Mouse (Mus musculus) left cerebral cortex, adult 8-10 months (tissue): ENCODE results near the gene Gm10643. TPM values are rescaled to one million over a fixed set of nuclear protein-coding genes. Genes with fewer than 3 reads are reported as not detected.

Source experiments
- DNase-seq, 2 experiments: peaks; one replicate each; pipeline ENCODE4 v3.0.0; 2022; ENCODE audit warnings: low spot score in 2 of 2
- total RNA-seq, 4 experiments: library from RNA; stranded (reverse); gene quantifications; 2 replicates each; pipeline ENCODE4 v1.2.4; 2022

Gene Gm10643
- total RNA-seq = 1 to 10 TPM; 4.1 to 4.6 (median 4.5) TPM

DNA sequence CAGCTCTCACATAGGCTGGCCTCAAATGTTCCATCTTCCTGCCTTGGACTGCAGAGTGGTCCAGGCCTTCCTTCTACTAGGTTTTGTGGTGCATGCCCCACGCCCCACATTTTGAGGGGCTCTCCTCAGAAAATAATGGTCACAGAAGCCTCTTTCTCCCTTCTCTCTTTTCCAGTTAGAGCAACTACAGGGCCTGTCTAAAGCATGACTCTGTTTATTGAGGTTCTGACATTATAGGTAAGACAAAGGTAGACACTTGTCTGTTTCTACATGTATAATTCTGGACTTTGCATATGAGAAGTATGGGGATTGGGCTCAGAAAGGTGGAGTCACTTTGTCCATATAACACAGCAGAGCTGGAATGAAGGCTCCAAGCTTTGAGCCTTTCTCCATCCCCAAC lies at the start of gene Gm10643:
TSS of gene Gm10643 (minus strand) at position 101 of the 400 bp plus-strand sequence.
- DNase-seq = no peak

DNA sequence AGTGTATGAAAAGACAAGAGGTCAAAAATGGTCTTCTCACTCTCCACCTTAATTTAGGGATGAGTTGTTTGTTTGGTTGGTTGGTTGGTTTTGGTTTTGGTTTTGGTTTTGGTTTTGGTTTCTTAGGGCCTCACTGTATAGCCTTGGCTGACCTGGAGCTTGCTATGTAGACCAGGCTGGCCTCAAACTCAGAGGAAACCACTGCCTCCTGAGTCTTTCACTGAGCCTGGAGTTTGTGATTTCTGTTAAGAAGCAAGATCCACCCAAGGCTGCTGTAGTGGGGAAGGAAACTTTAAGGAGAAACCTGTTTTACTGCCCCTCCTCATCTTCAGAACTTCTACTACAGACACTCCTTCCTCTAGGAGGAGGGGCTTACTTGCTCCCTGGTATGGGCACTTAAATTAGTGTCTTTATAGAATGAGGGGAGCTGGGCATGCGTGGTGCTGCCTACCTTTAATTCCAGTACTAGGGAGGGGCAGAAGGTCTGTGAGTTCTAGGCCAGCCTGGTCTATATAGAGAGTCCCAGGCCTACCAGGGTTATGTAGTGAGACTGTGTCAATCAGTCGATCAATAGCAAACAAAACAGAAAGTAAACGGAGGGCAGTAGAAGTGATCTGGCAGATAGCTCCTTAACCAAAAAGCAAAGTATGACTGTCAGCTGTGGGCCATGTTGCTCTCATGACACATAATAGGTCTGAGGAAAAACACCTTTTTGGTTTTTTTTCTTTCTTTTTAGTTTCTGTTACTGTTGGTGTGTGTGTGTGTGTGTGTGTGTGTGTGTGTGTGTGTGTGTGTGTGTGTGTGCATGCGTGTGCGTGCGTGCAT lies 41.5 kb upstream of the Gm10643 start:
- DNase-seq = no peak

DNA sequence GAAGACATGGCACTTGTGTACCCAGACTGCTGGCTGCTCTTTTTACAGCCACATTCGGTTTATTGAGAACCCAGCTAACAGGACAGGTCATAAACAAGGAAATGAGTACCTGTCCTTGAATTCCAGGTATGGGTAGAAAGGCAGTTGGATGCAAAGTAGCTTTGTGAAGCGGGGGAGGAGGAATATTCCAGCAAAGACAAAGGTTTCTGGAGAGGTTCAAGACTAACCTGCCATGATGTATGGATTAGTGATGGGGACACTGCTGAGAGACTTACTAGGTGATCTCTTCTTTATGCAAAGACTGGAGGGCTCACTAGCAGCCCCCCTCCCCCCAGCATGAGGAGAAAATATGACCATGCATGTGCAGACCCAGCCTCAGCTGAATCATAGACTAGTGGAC lies 40.7 kb upstream of the Gm10643 start:
- DNase-seq = no peak

DNA sequence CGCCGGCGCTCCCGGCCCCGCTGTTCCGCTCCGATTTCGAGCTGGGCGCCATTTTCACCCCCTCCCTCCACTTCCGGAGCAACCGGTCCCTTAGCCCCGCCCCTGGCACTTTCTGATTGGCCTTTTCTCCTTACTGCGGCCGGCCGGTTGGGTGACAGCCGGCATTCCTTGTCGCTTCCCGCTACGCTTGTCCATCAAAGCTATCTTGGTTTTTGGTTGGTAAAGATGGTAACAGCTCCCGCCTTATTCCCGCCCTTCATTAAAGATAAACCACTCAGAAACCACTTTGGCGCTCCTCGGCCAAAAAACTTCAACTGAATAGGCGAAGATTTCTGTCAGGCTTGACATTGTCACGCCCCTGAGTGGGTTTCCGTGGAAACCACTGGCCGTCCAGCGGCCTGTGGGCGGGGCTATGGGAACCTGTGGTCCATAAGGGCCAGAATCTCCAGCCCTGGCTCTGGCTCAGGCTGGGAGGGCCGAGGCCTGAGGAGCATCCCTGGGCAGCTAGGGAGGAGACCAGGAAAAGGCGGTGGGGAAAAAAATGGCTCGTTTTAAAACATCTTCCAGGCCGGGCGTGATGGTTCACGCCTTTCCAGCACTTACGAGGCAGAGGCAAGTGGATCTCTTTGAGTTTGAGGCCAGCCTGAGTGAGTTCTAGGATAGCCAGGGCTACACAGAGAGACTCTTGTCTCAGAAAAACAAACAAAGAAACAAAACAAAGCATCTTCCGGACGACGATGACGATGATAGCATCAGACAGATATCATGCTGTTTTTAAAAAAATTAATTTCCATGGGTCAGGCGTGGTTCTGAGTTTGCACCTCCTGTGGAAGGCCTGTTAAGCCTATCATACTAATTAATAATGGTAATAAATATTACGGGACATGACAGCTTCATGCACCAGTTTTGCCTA lies 40.0 kb upstream of the Gm10643 start, which contains the start of gene Dcaf15:
TSS of gene Dcaf15 (minus strand) at position 72 of the 913 bp plus-strand sequence.
- DNase-seq = peak; percentile 89 to 98

DNA sequence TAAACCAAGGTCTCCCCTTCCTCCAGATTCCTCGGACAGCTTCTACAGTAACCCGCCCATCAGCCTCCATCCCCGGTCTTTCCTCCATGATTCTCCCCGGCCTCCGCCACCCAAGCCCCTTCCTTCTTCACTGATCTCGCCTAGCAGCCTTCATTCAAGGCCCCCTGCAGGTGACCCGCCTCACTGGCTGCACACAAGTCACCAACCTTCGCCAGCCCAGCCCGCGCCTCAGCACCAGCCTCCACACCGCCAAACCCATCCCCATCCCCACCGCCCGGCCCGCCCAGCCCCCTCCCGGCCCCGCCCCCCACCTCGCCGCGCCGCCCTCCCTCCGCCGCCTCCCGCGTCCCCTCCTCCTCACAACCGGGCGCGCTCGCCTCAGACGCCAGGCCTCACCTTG lies 39.3 kb upstream of the Gm10643 start:
- DNase-seq = no peak

DNA sequence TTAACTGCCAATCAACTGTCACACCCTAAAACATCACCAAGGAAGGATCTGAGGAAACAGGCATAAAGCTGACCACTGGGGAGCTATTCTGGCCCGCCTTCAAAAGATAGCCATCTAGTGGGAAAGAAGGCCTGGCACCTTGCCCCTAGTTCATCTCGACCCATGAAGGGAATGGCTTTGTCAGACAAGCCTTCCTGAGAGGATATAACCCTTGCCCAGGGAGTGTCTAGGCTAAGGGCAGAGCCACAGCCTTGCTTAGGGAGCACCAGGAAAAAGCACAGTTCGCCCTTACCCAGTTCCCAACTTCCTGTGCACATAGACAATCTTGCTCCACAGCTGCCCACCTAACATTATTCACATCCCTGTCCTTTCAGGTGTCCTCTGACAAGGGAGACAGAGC lies 38.7 kb upstream of the Gm10643 start:
- no peak for DNase-seq

DNA sequence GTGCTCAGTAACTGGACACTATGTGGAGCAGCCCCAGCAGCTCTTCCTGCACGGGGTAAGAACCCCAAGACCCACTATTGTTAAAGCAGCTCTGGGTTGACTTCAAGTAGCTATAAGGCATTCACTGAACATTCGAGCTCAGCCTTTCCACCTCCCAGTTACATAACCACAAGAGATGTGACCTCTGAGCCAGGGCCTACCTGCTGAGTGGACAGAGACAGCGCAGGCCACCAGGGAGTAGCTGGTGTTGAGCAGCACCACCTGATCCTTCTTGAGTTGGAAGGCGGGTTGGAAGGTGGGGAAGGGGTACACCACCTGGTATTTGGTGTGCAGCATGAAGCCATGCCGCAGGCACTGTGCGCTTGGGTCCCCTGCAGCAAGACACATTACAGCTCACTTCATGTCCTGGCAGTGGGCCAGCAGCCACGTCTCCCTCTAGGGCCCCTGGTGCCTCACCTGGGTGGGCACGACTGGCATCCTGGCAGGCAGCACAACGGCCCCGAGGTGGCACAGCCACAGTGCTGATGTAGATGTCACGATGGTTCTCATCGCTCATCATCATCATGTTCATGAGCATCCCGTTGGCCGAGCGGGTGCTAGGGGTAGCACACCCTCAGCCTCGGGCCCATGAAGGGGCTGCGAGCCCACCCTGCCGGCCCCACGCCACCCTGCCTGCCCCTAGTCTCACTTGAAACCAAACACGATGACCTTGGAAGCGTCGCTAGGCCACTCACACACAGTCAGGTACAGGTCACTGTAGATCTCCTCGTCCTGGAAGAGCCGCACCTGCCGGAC lies 36.7 kb upstream of the Gm10643 start:
- no peak for DNase-seq

DNA sequence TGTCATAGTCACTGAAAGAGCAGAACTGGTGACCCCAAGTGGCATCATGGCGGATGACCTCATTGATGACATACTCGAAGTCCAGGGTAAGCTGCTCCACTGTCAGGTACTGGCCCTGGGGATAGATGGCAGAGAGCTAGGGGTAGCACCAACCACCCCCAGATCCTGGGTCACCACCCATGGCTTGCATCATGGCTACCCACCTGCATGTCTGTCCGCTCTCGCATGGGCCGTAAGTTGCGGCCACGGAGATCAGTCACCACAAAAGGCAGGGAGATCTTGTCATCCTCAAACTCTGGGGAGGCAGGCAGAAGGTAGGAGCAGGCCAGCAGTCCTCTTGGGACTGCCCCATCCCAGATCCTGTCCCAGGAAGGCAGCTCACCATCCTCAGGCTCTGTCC lies 33.4 kb upstream of the Gm10643 start:
- DNase-seq = no peak

DNA sequence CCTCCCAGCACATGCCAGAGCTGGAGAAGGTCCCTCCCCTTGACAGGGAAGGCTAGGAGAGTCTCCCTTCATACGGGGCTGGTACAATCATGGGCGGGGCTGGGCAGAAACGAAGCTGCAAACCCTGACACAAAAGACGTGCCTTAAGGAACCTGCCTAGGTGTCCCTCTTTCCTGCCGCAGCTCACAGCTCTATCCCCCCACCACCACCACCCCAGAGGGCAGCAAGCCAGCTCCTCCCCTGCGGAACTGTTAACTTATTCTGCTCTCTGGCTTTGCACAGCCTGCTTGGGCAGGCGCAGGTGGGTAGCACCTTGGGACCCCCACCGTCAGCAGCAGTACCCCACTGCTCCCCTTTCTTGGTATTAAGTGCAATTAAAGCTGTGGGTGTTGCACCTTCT lies 31.1 kb upstream of the Gm10643 start:
- DNase-seq = no peak

DNA sequence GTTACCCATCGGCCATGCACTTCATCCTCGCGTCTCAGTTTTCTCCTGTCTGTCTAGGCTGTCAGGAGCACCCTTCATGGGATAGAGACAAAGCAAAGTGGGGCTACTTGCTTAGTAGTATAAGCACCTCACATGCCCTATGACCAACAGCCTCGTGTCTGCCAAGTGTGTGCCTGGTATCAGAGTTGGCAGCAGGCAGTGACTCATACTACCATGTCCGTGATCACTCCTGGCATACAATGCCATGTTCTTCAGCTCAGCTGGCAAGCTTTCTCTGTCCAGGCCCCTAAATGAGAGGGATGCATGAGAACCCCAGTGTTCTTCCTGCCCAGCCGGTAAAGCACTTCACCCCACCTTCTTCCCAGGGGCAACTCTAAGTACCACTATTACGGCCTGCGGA lies 25.6 kb upstream of the Gm10643 start:
- no peak for DNase-seq

DNA sequence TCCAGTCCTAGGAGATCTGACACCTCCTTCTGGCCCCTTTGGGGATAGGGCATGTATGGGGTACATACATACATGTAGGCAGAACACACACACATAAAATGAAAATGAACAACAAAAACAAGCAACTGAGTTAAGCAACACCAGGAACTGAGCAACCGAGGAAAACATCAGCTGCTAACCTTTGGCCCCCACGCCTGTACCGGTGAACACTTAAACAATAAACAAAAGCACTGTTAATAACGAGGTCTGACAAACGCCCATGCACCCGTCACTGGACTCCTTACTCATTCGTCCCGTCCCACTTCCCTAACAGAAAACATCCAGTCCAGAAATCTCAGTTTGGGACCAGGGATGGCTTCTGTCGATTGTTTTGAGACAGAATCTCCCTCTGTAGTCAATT lies 24.3 kb upstream of the Gm10643 start:
- DNase-seq = no peak

DNA sequence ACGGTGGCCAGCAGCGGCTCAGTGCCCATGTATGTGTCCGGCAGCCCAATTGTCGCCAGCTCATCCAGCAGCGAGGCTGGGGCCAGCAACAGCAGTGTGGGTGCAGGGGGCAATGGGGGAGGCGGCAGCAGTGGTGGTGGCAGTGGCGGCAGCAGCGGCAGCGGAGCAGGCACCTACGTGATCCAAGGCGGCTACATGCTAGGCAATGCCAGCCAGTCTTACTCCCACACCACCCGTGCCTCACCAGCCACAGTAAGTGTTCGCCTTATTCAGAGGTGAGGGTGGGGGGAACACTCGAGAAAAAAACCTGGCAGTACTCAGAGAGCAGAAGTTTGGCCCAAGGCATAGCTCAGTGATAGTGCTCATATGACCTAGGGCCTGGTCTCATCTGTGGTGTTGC lies 22.9 kb upstream of the Gm10643 start:
- peak in 1 of 2 experiments; percentile 59 for DNase-seq

DNA sequence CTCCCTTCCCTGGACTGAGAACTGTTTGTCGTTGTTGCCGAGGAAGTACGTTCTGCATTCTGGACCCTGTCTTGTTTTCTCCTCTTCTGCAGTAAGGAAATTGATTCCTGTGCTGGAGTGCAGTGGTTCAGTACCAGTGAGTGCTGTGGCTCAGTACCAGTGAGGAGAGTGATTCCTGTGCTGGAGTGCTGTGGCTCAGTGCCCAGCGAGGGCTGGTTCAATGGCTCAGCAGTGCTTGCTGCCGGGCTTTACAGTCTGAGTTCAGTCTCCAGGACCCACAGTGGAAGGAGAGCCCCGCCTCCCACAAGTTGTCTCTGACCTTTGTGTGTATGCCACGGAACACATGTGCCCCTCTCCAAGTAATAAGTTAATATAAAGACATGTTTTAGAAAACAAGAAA lies 22.2 kb upstream of the Gm10643 start:
- no peak for DNase-seq

DNA sequence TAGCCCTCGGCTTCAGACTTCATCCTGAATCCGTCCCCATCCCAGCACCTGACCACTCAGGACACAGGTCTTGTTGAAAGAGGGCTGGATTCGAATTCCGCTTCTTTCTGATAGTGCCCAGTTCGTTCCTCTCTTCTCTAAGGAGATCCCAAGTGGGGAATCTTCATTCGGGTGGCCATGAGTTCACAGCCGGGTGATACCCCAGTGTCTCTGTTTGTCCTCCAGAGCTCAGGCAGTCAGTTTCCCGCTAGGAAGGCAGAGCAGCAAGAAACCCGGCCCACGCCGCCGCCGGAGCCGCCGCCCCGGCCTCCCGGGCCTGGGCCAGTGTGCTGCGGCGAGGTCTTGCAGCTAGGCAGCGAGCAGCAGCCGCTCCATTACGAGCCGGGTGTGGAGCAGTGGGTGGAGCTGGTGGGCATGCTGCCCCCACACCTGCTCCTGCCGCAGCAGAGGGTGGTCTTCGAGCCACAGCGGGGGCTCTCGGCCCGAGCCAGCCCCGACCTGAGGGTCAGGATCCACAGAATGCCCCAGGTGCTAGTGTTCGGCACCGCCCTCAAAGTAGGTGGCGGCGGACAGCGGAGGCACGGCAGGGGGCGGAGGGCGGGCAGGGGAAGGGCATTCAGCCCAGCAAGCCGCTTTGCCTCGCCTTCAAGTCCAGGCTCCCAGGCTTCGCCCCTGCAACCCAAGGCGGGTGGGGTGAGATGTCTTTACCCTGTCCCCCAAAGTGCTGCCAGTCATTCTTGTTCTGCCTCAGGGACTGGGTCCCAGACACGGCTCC lies 19.6 kb upstream of the Gm10643 start:
- no peak for DNase-seq

DNA sequence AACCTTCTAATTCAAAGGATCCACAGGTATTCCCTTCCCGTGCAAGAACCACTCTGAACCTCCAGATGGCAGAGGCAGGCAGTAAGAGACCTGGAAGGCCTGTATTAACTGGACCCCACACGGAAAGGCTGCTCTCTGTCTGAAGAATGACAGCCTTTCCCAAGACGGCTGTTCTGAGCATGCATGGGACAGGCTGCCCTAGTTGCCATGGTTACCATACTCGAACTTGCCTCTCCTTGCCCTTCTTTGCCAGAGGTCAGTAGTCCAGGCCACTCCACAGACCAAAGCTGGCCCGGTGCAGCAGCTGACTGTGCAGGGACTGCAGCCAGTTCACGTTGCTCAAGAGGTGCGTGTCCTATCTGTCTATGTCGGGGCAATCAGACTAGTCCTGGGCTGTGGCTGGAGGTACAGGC lies 18.9 kb upstream of the Gm10643 start:
- no peak for DNase-seq

DNA sequence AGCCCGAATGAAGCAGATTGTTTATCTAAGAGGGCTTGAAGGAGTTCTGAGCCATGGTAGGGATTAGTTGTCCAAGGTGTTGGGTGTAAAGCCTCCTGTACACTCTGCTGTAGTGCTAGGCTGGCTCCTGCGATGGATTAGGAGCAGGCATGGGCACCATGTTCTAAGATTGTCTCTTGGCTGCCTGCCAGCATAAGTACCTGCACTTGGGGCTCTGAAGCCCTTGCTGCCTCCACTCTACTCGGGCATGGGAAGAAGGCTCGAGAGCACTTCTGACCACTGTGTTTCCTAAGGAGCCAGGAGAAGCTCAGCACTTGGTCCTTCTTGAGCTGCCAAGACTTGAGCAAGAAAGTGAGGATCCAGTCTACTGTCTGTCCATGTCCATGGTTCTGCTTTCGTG lies 14.3 kb upstream of the Gm10643 start:
- no peak for DNase-seq

DNA sequence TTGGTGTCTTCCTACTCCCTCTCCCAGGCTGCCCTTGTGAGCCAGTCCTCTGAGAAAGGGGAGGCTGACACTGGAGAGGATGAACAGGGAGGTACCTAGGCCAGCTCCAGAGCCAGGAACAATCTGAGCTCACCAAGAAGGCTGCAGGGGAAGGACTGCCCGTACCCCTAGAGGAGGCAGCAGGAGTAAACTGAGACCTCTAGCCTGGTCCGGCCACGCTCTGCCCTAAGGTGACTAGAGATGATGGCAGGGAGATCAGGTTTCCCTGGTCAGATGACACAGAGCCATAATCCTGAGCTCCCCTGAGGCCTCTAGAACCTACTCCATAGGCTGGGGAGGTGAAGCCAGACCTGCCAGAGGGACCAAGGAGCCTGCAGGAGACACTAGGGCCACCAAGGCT lies 11.9 kb upstream of the Gm10643 start:
- DNase-seq = no peak

DNA sequence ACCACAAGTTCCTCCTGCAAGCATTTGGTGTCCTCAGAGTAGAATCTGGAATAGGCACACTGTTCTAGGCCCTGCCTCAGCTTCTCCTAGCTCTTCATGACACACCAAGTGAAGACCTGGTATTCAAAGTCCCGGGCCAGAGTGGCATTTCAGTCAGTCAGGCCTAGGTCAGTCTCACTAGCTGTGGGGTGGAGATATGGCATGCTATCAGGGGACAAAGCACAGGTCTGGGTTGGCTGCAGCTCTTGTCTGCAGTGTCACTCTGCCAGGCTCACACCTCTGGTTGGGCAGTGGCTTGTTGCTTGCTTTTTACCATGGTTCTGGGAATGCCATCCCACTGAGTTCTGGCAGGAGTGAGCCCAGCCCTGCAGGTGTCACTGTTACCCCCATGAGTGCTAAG lies 11.5 kb upstream of the Gm10643 start:
- no peak for DNase-seq

DNA sequence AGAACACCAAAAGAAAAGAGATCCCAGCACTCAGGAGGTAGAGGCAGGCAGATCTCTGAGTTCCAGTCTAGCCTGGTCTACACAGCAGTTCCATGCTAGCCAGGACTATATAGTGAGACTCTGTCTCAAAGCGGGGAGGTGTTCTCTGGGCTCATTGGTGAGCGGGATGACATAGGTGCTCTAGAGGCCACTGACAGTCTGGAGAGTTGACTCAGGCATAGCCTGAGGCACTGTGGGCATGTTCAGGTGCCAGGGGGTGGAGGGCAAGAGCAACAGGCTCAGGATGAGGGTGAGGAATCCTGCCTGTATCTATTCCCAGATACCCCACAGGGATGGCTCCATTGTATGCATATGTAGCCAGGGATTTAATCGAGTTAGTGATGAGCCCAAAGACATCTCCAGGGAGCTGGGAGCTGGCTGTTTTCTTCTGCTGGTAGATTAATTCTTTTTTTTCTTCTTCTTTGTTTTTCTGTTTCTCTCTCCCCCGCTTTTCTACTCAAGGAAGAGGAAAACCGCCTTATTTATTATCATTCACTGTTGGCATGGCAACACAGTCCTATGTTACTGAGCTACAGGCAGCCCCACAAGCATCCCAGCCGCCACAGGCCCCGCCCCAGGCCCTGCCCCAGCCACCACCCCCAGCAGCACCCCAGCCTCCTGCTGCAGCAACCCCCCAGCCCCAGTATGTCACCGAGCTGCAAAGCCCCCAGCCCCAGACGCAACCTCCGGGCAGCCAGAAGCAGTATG lies 8.5 kb upstream of the Gm10643 start:
- no peak for DNase-seq

DNA sequence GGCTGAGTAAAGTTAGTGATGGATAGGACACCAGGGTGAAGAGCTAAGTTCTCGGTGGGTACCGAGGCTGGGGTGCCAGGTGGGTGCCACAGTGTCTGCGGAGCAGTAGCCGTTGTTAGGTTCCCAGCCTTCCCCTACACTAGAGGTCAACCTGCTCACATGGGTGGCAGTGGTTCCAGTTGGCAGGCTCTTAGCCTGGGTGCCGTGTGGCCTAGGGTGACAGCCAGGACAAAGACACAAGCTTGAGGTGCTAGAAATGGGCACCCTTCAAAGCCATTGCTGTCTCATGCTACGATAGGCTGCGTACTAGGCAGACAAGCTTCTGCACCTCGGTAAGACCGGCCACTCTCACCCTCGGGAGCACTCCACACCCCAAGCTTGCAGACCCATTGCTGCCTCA lies 7.4 kb upstream of the Gm10643 start:
- DNase-seq = no peak
